In genomic region chr13:16512876-16513275, GRCm38 (mm10) we compare ENCODE assay signal across 27 mouse cellular contexts.
"Had no signal": no experiment of that assay in that cellular context is flagged by ENCODE, and none has a peak within 500 bp of the region (broad histone marks: within the 10 kb centered on the region; RNA-seq: fewer than 3 reads in every experiment).

No protein-coding gene starts in this region.

- H3K27ac ChIP-seq: gastrocnemius, adult 2 months; heart, embryonic 10.5 days; hindbrain, embryonic 10.5 days; hindbrain, embryonic 12.5 days; hindbrain, embryonic 14.5 days; intestine, embryonic 15.5 days; layer of hippocampus, adult 2 months; left cerebral cortex, adult 2 months; limb, embryonic 13.5 days; limb, embryonic 15.5 days; liver, embryonic 12.5 days; liver, embryonic 14.5 days had no signal

- H3K36me3 ChIP-seq: heart, embryonic 10.5 days; heart, embryonic 12.5 days; hindbrain, embryonic 10.5 days; hindbrain, embryonic 12.5 days; intestine, embryonic 15.5 days; limb, embryonic 13.5 days; limb, embryonic 15.5 days; liver, embryonic 12.5 days had no signal

- DNase-seq: gastrocnemius, adult 2 months; gastrocnemius, postnatal 10 days; gastrocnemius, postnatal 25 days; heart, adult 18-20 months; heart, postnatal 10 days; heart, postnatal 4 days; kidney, adult 18-20 months; kidney, adult 8-10 months; kidney, postnatal 10 days; kidney, postnatal 25 days; kidney, postnatal 4 days; left cerebral cortex, postnatal 4 days had no signal

- H3K27me3 ChIP-seq: heart, embryonic 12.5 days; hindbrain, embryonic 12.5 days; intestine, embryonic 15.5 days; limb, embryonic 13.5 days; limb, embryonic 15.5 days; liver, embryonic 12.5 days had no signal

- H3K4me3 ChIP-seq: gastrocnemius, adult 2 months; heart, embryonic 10.5 days; heart, embryonic 12.5 days; hindbrain, embryonic 10.5 days; hindbrain, embryonic 12.5 days; intestine, embryonic 15.5 days; layer of hippocampus, adult 2 months; left cerebral cortex, adult 2 months; limb, embryonic 13.5 days; limb, embryonic 15.5 days; liver, embryonic 12.5 days had no signal

- H3K4me1 ChIP-seq: heart, embryonic 10.5 days; heart, embryonic 12.5 days; hindbrain, embryonic 10.5 days; hindbrain, embryonic 12.5 days; intestine, embryonic 15.5 days; limb, embryonic 13.5 days; limb, embryonic 15.5 days; liver, embryonic 12.5 days had no signal

- H3K9me3 ChIP-seq: heart, embryonic 10.5 days; heart, embryonic 12.5 days; hindbrain, embryonic 10.5 days; hindbrain, embryonic 12.5 days; intestine, embryonic 15.5 days; limb, embryonic 13.5 days; limb, embryonic 15.5 days; liver, embryonic 12.5 days had no signal

- H3K4me2 ChIP-seq: heart, embryonic 12.5 days; hindbrain, embryonic 12.5 days; hindbrain, embryonic 14.5 days; intestine, embryonic 15.5 days; limb, embryonic 13.5 days; limb, embryonic 15.5 days; liver, embryonic 12.5 days had no signal

- ATAC-seq: hindbrain, embryonic 16.5 days; inflammation-experienced regulatory T-cells, adult 6 months; intestine, embryonic 15.5 days; intestine, postnatal 0 days; liver, embryonic 12.5 days had no signal

- H3K9ac ChIP-seq: heart, embryonic 12.5 days; hindbrain, embryonic 12.5 days; hindbrain, embryonic 14.5 days; intestine, embryonic 15.5 days; limb, embryonic 13.5 days; limb, embryonic 15.5 days; liver, embryonic 12.5 days; liver, embryonic 14.5 days had no signal
